Mouse (Mus musculus) urinary bladder, postnatal 25 days (tissue): ENCODE measurements around the gene Vmn1r31.

Experiments
- DNase-seq: peaks from one replicate; pipeline ENCODE4 v3.0.0; 2022; ENCODE audit warnings: low spot score

Gene Vmn1r31

DNA sequence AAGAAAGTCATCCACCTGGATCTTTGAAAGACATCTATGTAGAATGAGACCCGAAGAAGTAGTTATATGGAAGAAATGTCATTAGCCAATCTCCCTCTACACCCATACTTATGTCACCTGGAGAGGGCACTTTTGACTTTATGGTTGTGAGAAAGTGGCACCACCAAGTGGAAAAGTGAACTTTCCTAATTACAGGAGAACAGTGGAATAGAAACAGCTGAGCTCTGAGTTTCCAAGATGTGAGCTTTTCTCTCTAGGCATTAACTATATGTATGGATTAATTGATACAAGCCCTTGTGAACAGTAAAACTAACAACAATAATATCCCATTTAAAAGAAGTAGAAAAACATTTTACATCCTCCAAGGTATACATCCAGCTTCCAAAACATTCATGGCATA lies at the start of gene Vmn1r31:
TSS of gene Vmn1r31 (minus strand) at position 101 of the 400 bp plus-strand sequence.
- DNase-seq = no peak

DNA sequence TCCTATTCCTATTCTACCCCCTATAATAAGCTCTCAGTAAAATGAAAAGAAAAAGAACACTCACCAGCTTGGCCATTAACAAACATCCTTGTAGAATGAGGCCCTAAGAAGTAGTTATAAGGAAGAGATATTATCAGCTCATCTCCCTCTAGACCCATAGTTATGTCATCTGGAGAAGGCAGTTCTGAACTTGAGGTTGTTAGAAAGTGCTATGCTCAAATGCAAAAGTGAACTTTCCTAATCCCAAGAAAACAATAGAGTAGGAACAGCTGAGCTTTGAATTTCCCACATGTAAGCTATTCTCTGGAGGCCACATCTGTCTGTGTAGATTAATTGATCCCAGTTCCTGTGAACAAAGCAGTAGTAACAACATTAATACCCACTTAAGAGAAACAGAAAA lies 31.8 kb downstream of the Vmn1r31 start, which contains the start of gene Vmn1r30:
TSS of gene Vmn1r30 (minus strand) at position 101 of the 400 bp plus-strand sequence.
- no peak for DNase-seq
